Mouse (Mus musculus) c-Kit-positive CD71-negative TER-119-negative erythroid progenitor cells, embryonic 14.5 days (primary cell): Measurements from ENCODE around the gene Zmat5.
"Not testable (repeated sequence)": the region's sequence is repeated elsewhere in the genome, so short reads cannot be mapped to it uniquely, and the experiment has no call there.

ENCODE experiments used
- DNase-seq: peaks from one replicate; pipeline ENCODE4 v3.0.0-alpha.2; 2013; ENCODE audit warnings: low read depth

Gene Zmat5

GRCm38 (mm10) chr11:4690353-4690752 lies 14.1 kb upstream of the Zmat5 start:
- no peak for DNase-seq

- DNase-seq: no peak
Measured at GRCm38 (mm10) chr11:4691213-4691612, 13.3 kb upstream of the Zmat5 start.

GRCm38 (mm10) chr11:4692162-4692561 lies 12.3 kb upstream of the Zmat5 start:
- no peak for DNase-seq

- no peak for DNase-seq
Measured at GRCm38 (mm10) chr11:4697043-4697983, 7.2 kb upstream of the Zmat5 start.

GRCm38 (mm10) chr11:4700726-4701125 lies 3.8 kb upstream of the Zmat5 start:
- no peak for DNase-seq

- DNase-seq: peak; percentile 13
Measured at GRCm38 (mm10) chr11:4703688-4704071, 798 bp upstream of the Zmat5 start.

- DNase-seq: no peak
Measured at GRCm38 (mm10) chr11:4705178-4705577, 700 bp downstream of the Zmat5 start.

GRCm38 (mm10) chr11:4710188-4710587 lies 5.7 kb downstream of the Zmat5 start:
- DNase-seq: not testable (repeated sequence)

GRCm38 (mm10) chr11:4712822-4713221 lies 8.3 kb downstream of the Zmat5 start:
- no peak for DNase-seq

- no peak for DNase-seq
Measured at GRCm38 (mm10) chr11:4714727-4715126, 10.2 kb downstream of the Zmat5 start.

GRCm38 (mm10) chr11:4715596-4715995 lies 11.1 kb downstream of the Zmat5 start:
- DNase-seq: no peak

- DNase-seq: no peak
Measured at GRCm38 (mm10) chr11:4716530-4717236, 12.2 kb downstream of the Zmat5 start.

- DNase-seq: no peak
Measured at GRCm38 (mm10) chr11:4718548-4718947, 14.1 kb downstream of the Zmat5 start.

- no peak for DNase-seq
Measured at GRCm38 (mm10) chr11:4719961-4720360, 15.5 kb downstream of the Zmat5 start.

GRCm38 (mm10) chr11:4720393-4720792 lies 15.9 kb downstream of the Zmat5 start:
- DNase-seq: no peak

GRCm38 (mm10) chr11:4720900-4721580 lies 16.6 kb downstream of the Zmat5 start:
- DNase-seq: no peak

GRCm38 (mm10) chr11:4721728-4722127 lies 17.2 kb downstream of the Zmat5 start:
- no peak for DNase-seq

GRCm38 (mm10) chr11:4729603-4730002 lies 25.1 kb downstream of the Zmat5 start:
- peak; percentile 22 for DNase-seq

GRCm38 (mm10) chr11:4730096-4730495 lies 25.6 kb downstream of the Zmat5 start:
- DNase-seq: no peak

GRCm38 (mm10) chr11:4730913-4731312 lies 26.4 kb downstream of the Zmat5 start:
- no peak for DNase-seq

GRCm38 (mm10) chr11:4731781-4732180 lies 27.3 kb downstream of the Zmat5 start:
- no peak for DNase-seq

GRCm38 (mm10) chr11:4734179-4734578 lies 29.7 kb downstream of the Zmat5 start:
- DNase-seq: no peak

GRCm38 (mm10) chr11:4736355-4736754 lies 31.9 kb downstream of the Zmat5 start:
- no peak for DNase-seq
